Mouse (Mus musculus) stomach, postnatal 0 days (tissue): ENCODE data around the gene Otos.

ENCODE experiments used
- CTCF ChIP-seq: IDR thresholded peaks from 2 replicates; pipeline ENCODE4 v1.5.1; 2016; ENCODE audit warnings: antibody characterized with exemption, low read depth, mild to moderate bottlenecking, moderate library complexity
- EP300 ChIP-seq: optimal IDR thresholded peaks from 2 replicates; pipeline ENCODE3; 2016; ENCODE audit warnings: antibody characterized with exemption

- no peak for TF ChIP-seq CTCF
- no peak for TF ChIP-seq EP300
Observed at GRCm38 (mm10) chr1:92671326-92671725, 22.7 kb upstream of the Otos start.
